Mouse (Mus musculus) testis, postnatal 10 days (tissue): ENCODE data around the gene Vmn1r116.
"Not testable (repeated sequence)": the region's sequence is repeated elsewhere in the genome, so short reads cannot be mapped to it uniquely, and the experiment has no call there.

Experiments
- DNase-seq: peaks from one replicate; pipeline ENCODE4 v3.0.0; 2021; ENCODE audit warnings: low spot score

The Vmn1r116 gene

GRCm38 (mm10) chr7:20871956-20872355 lies at the start of gene Vmn1r116:
Vmn1r116 (plus strand) TSS chr7:20872256.
- not testable (repeated sequence) for DNase-seq

GRCm38 (mm10) chr7:20844885-20845284 lies 27.2 kb upstream of the Vmn1r116 start, which contains the start of gene Vmn1r115:
Vmn1r115 (minus strand) TSS chr7:20844985.
- not testable (repeated sequence) for DNase-seq

DNA sequence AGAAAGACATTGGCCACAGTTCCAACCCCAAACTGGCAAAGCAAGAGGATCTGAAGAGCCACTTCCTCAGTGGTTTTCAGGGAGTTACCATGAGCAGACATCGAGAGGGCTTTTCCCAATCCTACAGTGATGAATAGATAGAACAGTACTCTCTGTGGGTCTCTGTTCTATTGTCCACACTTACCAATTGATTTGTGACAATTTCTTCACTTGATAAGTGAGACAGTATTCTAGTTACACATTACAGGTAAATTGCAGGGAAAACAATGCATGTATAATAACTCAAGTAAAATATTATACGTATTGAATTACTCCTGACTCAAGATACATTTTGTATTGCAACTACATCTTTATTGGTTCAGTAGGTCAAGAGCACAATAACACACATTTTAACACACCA lies 12.0 kb downstream of the Vmn1r116 start, which contains the start of gene Vmn1r117:
Gene Vmn1r117 (minus strand): TSS at position 101 of the 400 bp plus-strand sequence.
- DNase-seq, result not testable (repeated sequence)

DNA sequence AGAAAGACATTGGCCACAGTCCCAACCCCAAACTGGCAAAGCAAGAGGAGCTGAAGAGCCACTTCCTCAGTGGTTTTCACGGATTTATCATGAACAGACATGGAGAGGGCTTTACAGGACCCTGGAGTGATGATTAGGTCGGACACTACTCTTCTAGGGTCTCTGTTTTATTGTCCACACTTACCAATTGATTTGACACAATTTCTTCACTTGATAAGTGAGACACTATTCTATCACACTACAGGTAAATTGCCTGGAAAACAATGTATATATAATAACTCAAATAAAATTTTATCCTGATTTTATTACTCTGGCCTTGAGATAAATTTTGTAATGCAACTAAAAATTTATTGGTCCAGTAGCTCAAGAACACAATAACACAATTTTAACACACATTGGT lies 40.2 kb downstream of the Vmn1r116 start, which contains the start of gene Vmn1r118:
Gene Vmn1r118 (minus strand): TSS at position 101 of the 400 bp plus-strand sequence.
- DNase-seq, result not testable (repeated sequence)
